Mouse (Mus musculus) midbrain, embryonic 16.5 days (tissue): Measurements from ENCODE around the gene Gm17175. TPM values are rescaled to one million over a fixed set of nuclear protein-coding genes. Genes with fewer than 3 reads are reported as not detected.
"Not testable (repeated sequence)": the region's sequence is repeated elsewhere in the genome, so short reads cannot be mapped to it uniquely, and the experiment has no call there.

Source experiments
- ATAC-seq: fragments of 200-750 bp; cut with Nextera tagmentation; 2 replicates; pipeline ENCODE4 v1.8.0; 2017; ENCODE audit warnings: moderate TSS enrichment
- H3K27ac ChIP-seq: fragments of 300-500 bp; sonication (generic); 2 replicates; pipeline ENCODE4 v1.5.1; 2014; ENCODE audit warnings: mild to moderate bottlenecking, low read length, mixed read lengths
- H3K27me3 ChIP-seq: fragments of 300-500 bp; sonication (generic); 2 replicates; pipeline ENCODE4 v1.6.1; 2014; ENCODE audit warnings: low read depth, low read length, mixed read lengths; ENCODE audit not compliant: control insufficient read depth, insufficient read depth
- H3K36me3 ChIP-seq: fragments of 300-500 bp; sonication (generic); 2 replicates; pipeline ENCODE4 v1.6.1; 2014; ENCODE audit warnings: mild to moderate bottlenecking, low read length, moderate library complexity, mixed read lengths; ENCODE audit not compliant: control insufficient read depth, insufficient read depth
- H3K4me1 ChIP-seq: fragments of 300-500 bp; sonication (generic); 2 replicates; pipeline ENCODE4 v1.6.1; 2014; ENCODE audit warnings: mild to moderate bottlenecking, low read length, mixed read lengths; ENCODE audit not compliant: control insufficient read depth, insufficient read depth
- H3K4me2 ChIP-seq: fragments of 300-500 bp; sonication (generic); 2 replicates; pipeline ENCODE4 v1.6.1; 2014; ENCODE audit warnings: mild to moderate bottlenecking, low read length, mixed read lengths
- H3K4me3 ChIP-seq: fragments of 300-500 bp; sonication (generic); 2 replicates; pipeline ENCODE4 v1.5.1; 2014; ENCODE audit warnings: low read depth, mild to moderate bottlenecking, low read length, moderate library complexity, mixed read lengths
- H3K9ac ChIP-seq: fragments of 300-500 bp; sonication (generic); 2 replicates; pipeline ENCODE4 v1.6.1; 2014; ENCODE audit warnings: low read depth, low read length, mixed read lengths
- H3K9me3 ChIP-seq: fragments of 300-500 bp; sonication (generic); replicated peaks from 2 replicates; pipeline ENCODE4 v1.6.1; 2014; ENCODE audit warnings: mild to moderate bottlenecking, low read length, mixed read lengths; ENCODE audit not compliant: control insufficient read depth, poor library complexity, severe bottlenecking
- WGBS: fragments of 180-500 bp; shearing (Covaris S2); extraction: QIAGEN DNeasy Blood & Tissue Kit; methylation state at CpG from one replicate; pipeline ENCODE4 v1.1.7; 2014; 5-methylcytosine and 5-hydroxymethylcytosine counted together
- polyA plus RNA-seq: library from polyadenylated mRNA; unstranded; fragments of >200 nt; fragmentation: Nextera tagmentation; extraction: Ambion mirVana; gene quantifications from 2 replicates; pipeline ENCODE4 v1.2.1, GENCODE M21; 2015

The Gm17175 gene
- not detected in 2 replicates for polyA plus RNA-seq

GRCm38 (mm10) chr14:51573963-51574362 is at the start of gene Gm17175:
Gene Gm17175, minus strand, starts transcription at chr14:51574063.
- not testable (repeated sequence) for H3K9me3 ChIP-seq, H3K4me3 ChIP-seq, H3K36me3 ChIP-seq, H3K27ac ChIP-seq, ATAC-seq, H3K27me3 ChIP-seq, H3K9ac ChIP-seq, H3K4me2 ChIP-seq, H3K4me1 ChIP-seq
- WGBS = 93% methylated on average over 2 of the region's 2 CpGs

GRCm38 (mm10) chr14:51611210-51611609 is 37.3 kb upstream of the Gm17175 start, which contains the start of gene Gm17078:
Gene Gm17078, minus strand, starts transcription at chr14:51611310.
- no peak for ATAC-seq
- WGBS = 65% methylated on average over 1 of the region's 1 CpGs

GRCm38 (mm10) chr14:51592039-51592438 is 18.2 kb upstream of the Gm17175 start, which contains the start of gene Gm17174:
Gene Gm17174, minus strand, starts transcription at chr14:51592139.
- not testable (repeated sequence) for H3K4me3 ChIP-seq, H3K9ac ChIP-seq, H3K4me2 ChIP-seq, ATAC-seq, H3K36me3 ChIP-seq, H3K27me3 ChIP-seq, H3K9me3 ChIP-seq, H3K27ac ChIP-seq, H3K4me1 ChIP-seq
- WGBS = 95% methylated on average over 4 of the region's 4 CpGs

More at GRCm38 (mm10) chr14:51611210-51611609, 37.3 kb upstream of the Gm17175 start, which contains the start of gene Gm17078:
- Histone ChIP-seq H3K27me3 (no peaks in the 10 kb centered on the region), H3K27ac (no peak within 1 kb of the TSS), H3K4me2 (no peak within 1 kb of the TSS), H3K36me3 (no peaks in the 10 kb centered on the region), H3K4me3 (no peak within 1 kb of the TSS), H3K4me1 (no peaks in the 10 kb centered on the region), H3K9me3 (no peaks in the 10 kb centered on the region), H3K9ac (no peak within 1 kb of the TSS)

GRCm38 (mm10) chr14:51552490-51552889 is 21.4 kb downstream of the Gm17175 start, which contains the start of gene Gm5622:
Gene Gm5622, plus strand, starts transcription at chr14:51552790.
- H3K9me3 ChIP-seq = no peaks in the 10 kb centered on the region
- no peak within 1 kb of the TSS for H3K4me3 ChIP-seq
- no peak within 1 kb of the TSS for H3K27ac ChIP-seq
- H3K36me3 ChIP-seq = no peaks in the 10 kb centered on the region
- no peak for ATAC-seq
- no peak within 1 kb of the TSS for H3K9ac ChIP-seq
- no peaks in the 10 kb centered on the region for H3K4me1 ChIP-seq
- WGBS = 96% methylated on average over 4 of the region's 4 CpGs
- no peaks in the 10 kb centered on the region for H3K27me3 ChIP-seq
- no peak within 1 kb of the TSS for H3K4me2 ChIP-seq

Other genes with a start within 250 kb of the Gm17175 start
- gene Gm7247, start 212.3 kb downstream of the Gm17175 start, polyA plus RNA-seq = not detected in 2 replicates
- gene Vmn2r88, start 163.2 kb downstream of the Gm17175 start, polyA plus RNA-seq = not detected in 2 replicates
- gene Vmn2r89, start 122.2 kb downstream of the Gm17175 start, polyA plus RNA-seq = not detected in 2 replicates
- not detected in 2 replicates for gene Gm5622, start 21.3 kb downstream of the Gm17175 start, polyA plus RNA-seq
- not detected in 2 replicates for gene Gm17174, start 18.1 kb upstream of the Gm17175 start, polyA plus RNA-seq
- gene Gm17078, start 37.2 kb upstream of the Gm17175 start, polyA plus RNA-seq = not detected in 2 replicates
- gene Gm4181, start 61.6 kb upstream of the Gm17175 start, polyA plus RNA-seq = not detected in 2 replicates
- not detected in 2 replicates for gene Gm17079, start 121.4 kb upstream of the Gm17175 start, polyA plus RNA-seq
- gene Gm5800, start 143.1 kb upstream of the Gm17175 start, polyA plus RNA-seq = not detected in 2 replicates
- gene Ang4, start 199.5 kb upstream of the Gm17175 start, polyA plus RNA-seq = not detected in 2 replicates
- gene AY358078, start 226.0 kb upstream of the Gm17175 start, polyA plus RNA-seq = not detected in 2 replicates